Mouse (Mus musculus) heart, embryonic 11.5 days (tissue): Measurements from ENCODE around the gene Mtmr12. TPM values are rescaled to one million over a fixed set of nuclear protein-coding genes. Genes with fewer than 3 reads are reported as not detected.

Source experiments
- ATAC-seq: fragments of 200-750 bp; cut with Nextera tagmentation; replicated peaks from 2 replicates; pipeline ENCODE4 v1.8.0; 2017; ENCODE audit warnings: moderate library complexity; ENCODE audit not compliant: insufficient number of reproducible peaks, low FRiP score, low TSS enrichment
- H3K27ac ChIP-seq: fragments of 300-500 bp; sonication (generic); 2 replicates; pipeline ENCODE4 v1.5.1; 2014; ENCODE audit warnings: mild to moderate bottlenecking, low read depth, low read length
- H3K27me3 ChIP-seq: fragments of 300-500 bp; sonication (generic); 2 replicates; pipeline ENCODE4 v1.6.1; 2014; ENCODE audit warnings: mild to moderate bottlenecking, low read length, mixed read lengths; ENCODE audit not compliant: control insufficient read depth, insufficient read depth
- H3K36me3 ChIP-seq: fragments of 300-500 bp; sonication (generic); 2 replicates; pipeline ENCODE4 v1.6.1; 2014; ENCODE audit warnings: mild to moderate bottlenecking, low read length, moderate library complexity, mixed read lengths; ENCODE audit not compliant: control insufficient read depth, insufficient read depth
- H3K4me1 ChIP-seq: fragments of 300-500 bp; sonication (generic); 2 replicates; pipeline ENCODE4 v1.6.1; 2014; ENCODE audit warnings: low read length; ENCODE audit not compliant: control insufficient read depth, insufficient read depth
- H3K4me2 ChIP-seq: fragments of 300-500 bp; sonication (generic); 2 replicates; pipeline ENCODE4 v1.6.1; 2014; ENCODE audit warnings: mild to moderate bottlenecking, moderate library complexity
- H3K4me3 ChIP-seq: fragments of 300-500 bp; sonication (generic); 2 replicates; pipeline ENCODE4 v1.5.1; 2014; ENCODE audit warnings: low read depth, low read length
- H3K9ac ChIP-seq: fragments of 300-500 bp; sonication (generic); 2 replicates; pipeline ENCODE4 v1.6.1; 2014; ENCODE audit warnings: mild to moderate bottlenecking, low read depth, low read length, moderate library complexity
- H3K9me3 ChIP-seq: fragments of 300-500 bp; sonication (generic); replicated peaks from 2 replicates; pipeline ENCODE4 v1.6.1; 2016; ENCODE audit warnings: low read length; ENCODE audit not compliant: control insufficient read depth
- WGBS: fragments of 180-500 bp; shearing (Covaris S2); extraction: QIAGEN DNeasy Blood & Tissue Kit; methylation state at CpG from one replicate; pipeline ENCODE4 v1.1.7; 2014; ENCODE audit not compliant: insufficient replicate concordance; 5-methylcytosine and 5-hydroxymethylcytosine counted together
- microRNA counts: library from miRNA; unstranded; fragments of <30 nt; microRNA quantifications from one replicate; lab custom pipeline; 2015
- microRNA-seq: library from miRNA; unstranded; fragments of <30 nt; microRNA quantifications from one replicate; pipeline ENCODE4, GENCODE M21; 2016; ENCODE audit warnings: borderline number of aligned reads
- polyA plus RNA-seq: library from polyadenylated mRNA; unstranded; fragments of >200 nt; fragmentation: Nextera tagmentation; extraction: Ambion mirVana; gene quantifications from 2 replicates; pipeline ENCODE4 v1.2.1, GENCODE M21; 2014

Gene Mtmr12
- polyA plus RNA-seq, 1 experiment from 2014 or later = 15.5 TPM

DNA sequence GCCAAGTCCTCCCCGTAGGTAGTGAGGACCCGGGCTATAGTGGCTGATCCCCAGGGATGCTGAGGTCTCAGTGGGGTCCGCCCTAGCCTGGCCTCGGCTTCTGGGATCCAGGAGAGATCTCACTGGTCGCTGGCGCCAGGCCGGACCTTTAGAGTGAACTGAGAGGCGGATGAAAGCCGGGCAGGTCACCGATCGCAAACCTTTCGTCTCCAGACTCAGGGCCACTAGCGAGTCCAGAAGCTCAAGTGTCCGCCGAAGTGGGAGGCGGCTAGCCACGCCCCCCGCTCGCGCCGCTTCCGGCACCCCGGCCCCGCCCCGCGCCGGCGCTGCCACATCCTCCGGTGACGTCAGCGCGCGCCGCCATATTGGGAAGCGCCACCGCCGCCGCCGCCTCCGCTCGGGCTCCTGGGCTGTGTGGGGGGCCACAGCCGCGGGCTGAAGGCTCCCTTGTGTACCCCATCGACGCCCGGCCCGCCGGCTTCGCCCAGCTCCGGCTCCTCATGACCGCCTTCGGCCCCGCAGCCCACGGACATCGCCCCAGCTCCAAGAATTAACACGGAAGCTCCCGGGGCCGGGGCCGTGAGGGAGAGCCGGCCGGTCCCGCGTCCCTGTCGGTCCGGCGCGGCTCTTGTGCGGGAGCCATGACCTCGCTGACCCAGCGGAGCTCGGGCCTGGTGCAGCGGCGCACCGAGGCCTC is 116.4 kb downstream of the Mtmr12 start, which contains the start of gene Golph3:
Golph3 (plus strand) TSS at position 360 of the 697 bp plus-strand sequence.
- 0 out of 2 replicates have a peak, but pooled peaks cover 2% of the 10 kb centered on the region for H3K27me3 ChIP-seq
- peak within 1 kb of the TSS; percentile 86 for H3K4me2 ChIP-seq
- H3K27ac ChIP-seq = peak within 1 kb of the TSS; percentile 96
- no peaks in the 10 kb centered on the region for H3K36me3 ChIP-seq
- peak within 1 kb of the TSS; percentile 99 for H3K9ac ChIP-seq
- WGBS = under 1% methylated on average over 73 of the region's 74 CpGs
- H3K9me3 ChIP-seq = no peaks in the 10 kb centered on the region
- peak; percentile 87 for ATAC-seq
- H3K4me3 ChIP-seq = peak within 1 kb of the TSS; percentile 100
- peaks cover 6% of the 10 kb centered on the region for H3K4me1 ChIP-seq

DNA sequence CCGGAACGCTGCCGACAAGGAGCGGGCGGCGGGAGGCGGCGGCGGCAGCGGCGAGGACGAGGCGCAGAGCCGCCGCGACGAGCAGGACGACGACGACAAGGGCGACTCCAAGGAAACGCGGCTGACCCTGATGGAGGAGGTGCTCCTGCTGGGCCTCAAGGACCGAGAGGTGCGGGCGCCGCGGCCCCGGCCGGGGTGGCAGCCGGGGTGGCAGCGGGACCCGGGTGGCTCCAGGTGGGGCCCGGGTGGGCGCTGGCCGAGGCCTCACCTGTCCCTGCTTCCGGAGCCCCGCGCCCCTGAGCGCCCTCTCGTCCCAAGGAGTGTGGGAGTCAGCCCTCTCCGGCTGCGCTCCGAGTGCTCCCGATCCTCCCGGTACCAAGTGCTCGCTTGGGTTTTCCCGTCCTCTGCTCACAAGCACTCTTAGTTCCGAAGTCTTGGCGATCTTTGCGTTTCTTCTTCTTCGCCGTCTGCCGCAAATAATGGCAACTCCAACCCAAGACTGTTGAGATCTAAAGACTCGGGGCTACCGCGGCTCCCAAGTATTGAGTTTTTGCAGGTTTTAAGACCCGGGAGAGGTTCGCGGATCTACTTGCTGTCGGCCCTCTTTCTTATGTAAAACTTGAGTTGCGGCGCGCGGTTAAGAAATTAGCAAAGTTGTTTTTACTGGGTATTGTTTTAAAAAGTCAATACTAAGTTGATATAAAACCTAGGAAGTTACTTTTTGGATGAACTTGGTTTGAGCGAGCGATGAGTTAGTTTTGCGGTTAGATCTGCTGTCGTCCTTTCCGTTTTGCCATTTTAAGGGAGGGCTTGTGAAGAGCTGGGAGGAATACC is 117.2 kb downstream of the Mtmr12 start, which contains the start of gene 1810049J17Rik:
1810049J17Rik (minus strand) TSS at position 112 of the 834 bp plus-strand sequence.
- no peaks in the 10 kb centered on the region for H3K9me3 ChIP-seq
- H3K27ac ChIP-seq = peak within 1 kb of the TSS; percentile 96
- no peaks in the 10 kb centered on the region for H3K36me3 ChIP-seq
- ATAC-seq = peak; percentile 26; the same call in 1 of the 2 replicates
- peak within 1 kb of the TSS; percentile 99 for H3K9ac ChIP-seq
- peaks cover 6% of the 10 kb centered on the region for H3K4me1 ChIP-seq
- H3K27me3 ChIP-seq = 0 out of 2 replicates have a peak, but pooled peaks cover 2% of the 10 kb centered on the region
- H3K4me2 ChIP-seq = peak within 1 kb of the TSS; percentile 86
- H3K4me3 ChIP-seq = peak within 1 kb of the TSS; percentile 100
- under 1% methylated on average over 57 of the region's 70 CpGs for WGBS

DNA sequence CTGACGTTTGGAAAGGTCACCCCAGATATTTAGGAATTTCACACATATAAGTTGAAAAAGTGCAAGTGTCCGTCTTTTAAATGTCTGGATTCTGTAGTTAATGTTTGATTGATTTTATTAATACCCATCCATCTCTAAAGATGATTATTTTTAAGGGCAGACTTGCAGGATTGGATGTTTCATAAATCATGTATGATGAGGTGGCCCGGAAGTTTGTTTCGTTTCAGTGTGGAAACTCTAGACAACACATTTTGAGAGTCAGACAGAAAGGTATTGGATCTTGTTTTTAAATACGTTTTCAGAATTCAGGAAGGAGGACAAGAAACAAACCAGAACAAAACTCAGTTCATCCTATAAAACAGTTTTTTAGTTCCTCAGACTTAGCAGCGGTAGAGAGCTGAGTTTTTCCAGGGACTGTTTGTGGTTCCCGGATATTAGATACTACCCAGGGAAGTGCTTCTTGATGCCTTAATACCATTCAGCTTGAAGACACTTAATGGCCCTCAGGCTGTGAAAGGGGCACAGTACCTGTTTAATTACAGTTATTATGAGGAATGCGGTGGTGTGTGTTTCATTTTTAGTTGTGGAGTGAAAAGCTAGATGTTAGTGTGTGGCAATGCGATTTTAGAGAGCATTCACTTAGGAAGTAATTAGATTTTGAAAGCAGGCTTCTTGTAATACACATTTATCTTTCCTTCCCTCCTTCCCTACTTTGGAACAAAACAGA is 118.0 kb downstream of the Mtmr12 start:
- no peak overlapping the region for H3K27ac ChIP-seq
- H3K4me3 ChIP-seq = peak overlapping the region; percentile 100
- peak overlapping the region; percentile 99 for H3K9ac ChIP-seq
- H3K4me2 ChIP-seq = peak overlapping the region; percentile 86
- no peak for ATAC-seq
- no peaks in the 10 kb centered on the region for H3K9me3 ChIP-seq
- 0 out of 2 replicates have a peak, but pooled peaks cover 2% of the 10 kb centered on the region for H3K27me3 ChIP-seq
- WGBS = 13% methylated on average over 9 of the region's 9 CpGs
- H3K4me1 ChIP-seq = peaks cover 6% of the 10 kb centered on the region
- no peaks in the 10 kb centered on the region for H3K36me3 ChIP-seq

MicroRNA genes within 50 kb of the gene (microRNA counts, 519-probe panel; counts per million panel counts)
- microRNA mmu-miR-1898 (lab: Ali Mortazavi, UCI) = 32.2 counts per million

Small RNAs within 50 kb of the gene (microRNA-seq; reads per million reads assigned to microRNA genes)
- gene Mir1898 = not detected

Other genes starting within 250 kb of the Mtmr12 start
- 635 and 657 TPM in 2 replicates for gene Sub1, start 208.0 kb upstream of the Mtmr12 start, polyA plus RNA-seq
- gene Zfr, start 87.2 kb upstream of the Mtmr12 start, polyA plus RNA-seq = 113 and 118 TPM in 2 replicates
- gene Golph3, start 116.4 kb downstream of the Mtmr12 start, polyA plus RNA-seq = 85.8 and 93.7 TPM in 2 replicates
- gene 1810049J17Rik, start 116.9 kb downstream of the Mtmr12 start, polyA plus RNA-seq = not detected in 2 replicates